Mouse (Mus musculus) limb, embryonic 14.5 days (tissue): ENCODE results near the gene Asb17. TPM values are rescaled to one million over a fixed set of nuclear protein-coding genes. Genes with fewer than 3 reads are reported as not detected.

Experiments used
- ATAC-seq: fragments of 200-750 bp; cut with Nextera tagmentation; 2 replicates; pipeline ENCODE4 v1.8.0; 2017; ENCODE audit warnings: low read depth, moderate number of reproducible peaks, moderate TSS enrichment; ENCODE audit not compliant: low FRiP score
- DNase-seq: peaks from one replicate; pipeline ENCODE4 v3.0.0-alpha.2; 2015; ENCODE audit warnings: low spot score
- H3K27ac ChIP-seq: fragments of 300-500 bp; sonication (generic); replicated peaks from 2 replicates; pipeline ENCODE4 v1.5.1; 2014; ENCODE audit warnings: low read depth, mild to moderate bottlenecking, low read length, moderate library complexity, mixed read lengths
- H3K27me3 ChIP-seq: fragments of 300-500 bp; sonication (generic); 2 replicates; pipeline ENCODE4 v1.6.1; 2014; ENCODE audit warnings: low read length, mixed read lengths; ENCODE audit not compliant: control insufficient read depth, insufficient read depth
- H3K36me3 ChIP-seq: fragments of 300-500 bp; sonication (generic); 2 replicates; pipeline ENCODE4 v1.6.1; 2014; ENCODE audit warnings: mild to moderate bottlenecking, low read length, moderate library complexity, mixed read lengths; ENCODE audit not compliant: control insufficient read depth, insufficient read depth
- H3K4me1 ChIP-seq: fragments of 300-500 bp; sonication (generic); 2 replicates; pipeline ENCODE4 v1.6.1; 2014; ENCODE audit warnings: antibody characterized with exemption, low read length, mixed read lengths; ENCODE audit not compliant: control insufficient read depth, insufficient read depth
- H3K4me2 ChIP-seq: fragments of 300-500 bp; sonication (generic); replicated peaks from 2 replicates; pipeline ENCODE4 v1.6.1; 2014; ENCODE audit warnings: low read depth, mild to moderate bottlenecking, low read length, moderate library complexity; ENCODE audit not compliant: severe bottlenecking
- H3K4me3 ChIP-seq: fragments of 300-500 bp; sonication (generic); replicated peaks from 2 replicates; pipeline ENCODE4 v1.5.1; 2014; ENCODE audit warnings: low read length
- H3K9ac ChIP-seq: fragments of 300-500 bp; sonication (generic); 2 replicates; pipeline ENCODE4 v1.6.1; 2014; ENCODE audit warnings: mild to moderate bottlenecking, low read depth, low read length, moderate library complexity; ENCODE audit not compliant: severe bottlenecking
- H3K9me3 ChIP-seq: fragments of 300-500 bp; sonication (generic); 2 replicates; pipeline ENCODE4 v1.6.1; 2016; ENCODE audit warnings: low read length; ENCODE audit not compliant: control insufficient read depth
- POLR2A ChIP-seq: fragments of 200-500 bp; IDR thresholded peaks from 2 replicates; pipeline ENCODE4 v1.8.0; 2012; ENCODE audit warnings: inconsistent platforms, mild to moderate bottlenecking, moderate library complexity, borderline replicate concordance; ENCODE audit not compliant: insufficient read depth, insufficient read length; ENCODE audit errors: extremely low read depth
- WGBS: fragments of 180-500 bp; shearing (Covaris S2); extraction: QIAGEN DNeasy Blood & Tissue Kit; methylation state at CpG from one replicate; pipeline ENCODE4 v1.1.7; 2014; 5-methylcytosine and 5-hydroxymethylcytosine counted together
- polyA plus RNA-seq, 2 experiments: library from polyadenylated mRNA; depleted of rRNA in 1 of 2; stranded (reverse) in 1 of 2; unstranded in 1 of 2; fragments of >200 nt; fragmentation: Nextera tagmentation in 1 of 2; extraction: Ambion mirVana in 1 of 2; gene quantifications; 2 replicates each; pipeline versions ENCODE4 v1.2.1 to v1.2.3; 2012 to 2014

The Asb17 gene
- polyA plus RNA-seq, 2 experiments: 0.41 to 1.4 TPM

- H3K27ac ChIP-seq: no peak overlapping the region
- H3K36me3 ChIP-seq: no peaks in the 10 kb centered on the region
- no peak overlapping the region for H3K9ac ChIP-seq
- peaks cover 4% of the 10 kb centered on the region; the same call in 1 of the 2 replicates for H3K4me1 ChIP-seq
- DNase-seq: no peak
- 93% methylated on average over 7 of the region's 7 CpGs for WGBS
- no peak for ATAC-seq
- no peak overlapping the region for H3K4me2 ChIP-seq
- no peak for TF ChIP-seq POLR2A
- no peaks in the 10 kb centered on the region for H3K27me3 ChIP-seq
- H3K9me3 ChIP-seq: no peaks in the 10 kb centered on the region
- no peak overlapping the region for H3K4me3 ChIP-seq
Observed at GRCm38 (mm10) chr3:153804032-153804431, 40.0 kb upstream of the Asb17 start.

- Histone ChIP-seq H3K9ac (no peak overlapping the region), H3K4me3 (no peak overlapping the region), H3K4me2 (no peak overlapping the region), H3K4me1 (peaks cover 12% of the 10 kb centered on the region; the same call in 1 of the 2 replicates), H3K36me3 (no peaks in the 10 kb centered on the region), H3K27me3 (no peaks in the 10 kb centered on the region), H3K27ac (no peak overlapping the region), H3K9me3 (no peaks in the 10 kb centered on the region)
- TF ChIP-seq POLR2A: no peak
- peak; percentile 66 for ATAC-seq
- peak; percentile 98 for DNase-seq
- WGBS: 35% methylated on average over 14 of the region's 14 CpGs
Observed at GRCm38 (mm10) chr3:153806077-153806772, 37.8 kb upstream of the Asb17 start.

GRCm38 (mm10) chr3:153806773-153807443 lies 37.1 kb upstream of the Asb17 start:
- no peak overlapping the region for H3K9ac ChIP-seq
- WGBS: 83% methylated on average over 9 of the region's 9 CpGs
- no peak overlapping the region for H3K27ac ChIP-seq
- DNase-seq: no peak
- no peaks in the 10 kb centered on the region for H3K9me3 ChIP-seq
- no peak overlapping the region for H3K4me2 ChIP-seq
- H3K4me1 ChIP-seq: peaks cover 12% of the 10 kb centered on the region; the same call in 1 of the 2 replicates
- H3K27me3 ChIP-seq: no peaks in the 10 kb centered on the region
- no peak overlapping the region for H3K4me3 ChIP-seq
- ATAC-seq: no peak
- no peaks in the 10 kb centered on the region for H3K36me3 ChIP-seq
- no peak for TF ChIP-seq POLR2A

- no peak for TF ChIP-seq POLR2A
- DNase-seq (no peak), ATAC-seq (no peak)
- Histone ChIP-seq H3K4me2 (no peak overlapping the region), H3K4me1 (peaks cover 12% of the 10 kb centered on the region; the same call in 1 of the 2 replicates), H3K36me3 (no peaks in the 10 kb centered on the region), H3K9ac (no peak overlapping the region), H3K4me3 (no peak overlapping the region), H3K9me3 (no peaks in the 10 kb centered on the region), H3K27me3 (no peaks in the 10 kb centered on the region), H3K27ac (no peak overlapping the region)
- WGBS: 85% methylated on average over 9 of the region's 9 CpGs
Observed at GRCm38 (mm10) chr3:153807444-153808149, 36.4 kb upstream of the Asb17 start.

GRCm38 (mm10) chr3:153808406-153808805 lies 35.6 kb upstream of the Asb17 start:
- no peak overlapping the region for H3K4me3 ChIP-seq
- no peak overlapping the region for H3K27ac ChIP-seq
- no peaks in the 10 kb centered on the region for H3K9me3 ChIP-seq
- no peak for DNase-seq
- no peak overlapping the region for H3K9ac ChIP-seq
- no peak for TF ChIP-seq POLR2A
- 0 out of 2 replicates have a peak, but pooled peaks have one; percentile 13 for ATAC-seq
- H3K4me1 ChIP-seq: peaks cover 12% of the 10 kb centered on the region; the same call in 1 of the 2 replicates
- no peaks in the 10 kb centered on the region for H3K27me3 ChIP-seq
- H3K36me3 ChIP-seq: no peaks in the 10 kb centered on the region
- WGBS: 34% methylated on average over 13 of the region's 13 CpGs
- no peak overlapping the region for H3K4me2 ChIP-seq
